Mouse (Mus musculus) olfactory bulb, adult 2 months (tissue): Measurements from ENCODE around the gene Rtl1.

Experiments used
- CTCF ChIP-seq: fragments of 200-500 bp; IDR thresholded peaks from 2 replicates; pipeline ENCODE4 v1.5.1; 2012; ENCODE audit warnings: low read depth, mild to moderate bottlenecking, low read length, moderate library complexity; ENCODE audit not compliant: insufficient read depth
- POLR2A ChIP-seq: fragments of 200-500 bp; IDR thresholded peaks from 2 replicates; pipeline ENCODE4 v1.6.1; 2012; ENCODE audit warnings: mild to moderate bottlenecking, low read depth, low read length, moderate library complexity; ENCODE audit not compliant: insufficient read depth

DNA sequence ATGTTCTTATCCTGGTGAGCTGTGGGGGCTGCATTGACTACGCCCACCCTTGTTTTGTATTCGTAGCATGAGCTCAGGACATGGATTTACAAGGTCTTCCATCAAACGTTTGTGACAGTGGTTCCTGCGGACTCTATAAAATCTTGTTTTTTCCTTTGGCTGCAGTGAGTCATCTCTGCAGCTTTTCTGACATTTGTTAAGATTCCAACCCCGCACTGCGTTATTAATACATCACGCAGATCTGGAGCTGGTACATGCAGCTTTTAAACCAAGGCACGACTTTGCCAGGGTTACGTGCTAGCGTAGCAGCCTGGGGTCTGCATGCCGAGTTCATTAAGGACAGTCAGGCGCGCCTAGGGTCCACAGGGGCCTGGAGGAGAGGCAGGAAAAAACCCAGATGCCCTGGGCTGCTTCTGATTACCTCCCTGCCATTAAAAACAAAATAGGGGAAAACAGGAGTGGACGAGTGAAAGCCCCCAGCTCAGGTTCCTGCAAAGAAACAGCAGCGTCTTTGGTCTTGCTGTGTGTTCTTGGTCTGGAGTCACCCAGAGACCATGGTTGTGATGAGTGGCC, 44.2 kb downstream of the Rtl1 start:
- no peak for TF ChIP-seq CTCF
- no peak for TF ChIP-seq POLR2A
